Mouse (Mus musculus) CD4-positive, CD25-positive, alpha-beta regulatory T cell, adult 4 months (primary cell): ENCODE results near the gene Ano1. TPM values are rescaled to one million over a fixed set of nuclear protein-coding genes. Genes with fewer than 3 reads are reported as not detected.

Experiments used
- ATAC-seq: one replicate; pipeline ENCODE4 v1.8.0; 2017
- polyA plus RNA-seq, 2 experiments: library from polyadenylated mRNA; unstranded; fragments of 100-300 nt; shearing (Covaris generic); gene quantifications; one replicate each; pipeline ENCODE4 v1.2.1; 2017

Gene Ano1
- polyA plus RNA-seq, 2 experiments from 2014 or later = 0.09 TPM; not detected in 1

DNA sequence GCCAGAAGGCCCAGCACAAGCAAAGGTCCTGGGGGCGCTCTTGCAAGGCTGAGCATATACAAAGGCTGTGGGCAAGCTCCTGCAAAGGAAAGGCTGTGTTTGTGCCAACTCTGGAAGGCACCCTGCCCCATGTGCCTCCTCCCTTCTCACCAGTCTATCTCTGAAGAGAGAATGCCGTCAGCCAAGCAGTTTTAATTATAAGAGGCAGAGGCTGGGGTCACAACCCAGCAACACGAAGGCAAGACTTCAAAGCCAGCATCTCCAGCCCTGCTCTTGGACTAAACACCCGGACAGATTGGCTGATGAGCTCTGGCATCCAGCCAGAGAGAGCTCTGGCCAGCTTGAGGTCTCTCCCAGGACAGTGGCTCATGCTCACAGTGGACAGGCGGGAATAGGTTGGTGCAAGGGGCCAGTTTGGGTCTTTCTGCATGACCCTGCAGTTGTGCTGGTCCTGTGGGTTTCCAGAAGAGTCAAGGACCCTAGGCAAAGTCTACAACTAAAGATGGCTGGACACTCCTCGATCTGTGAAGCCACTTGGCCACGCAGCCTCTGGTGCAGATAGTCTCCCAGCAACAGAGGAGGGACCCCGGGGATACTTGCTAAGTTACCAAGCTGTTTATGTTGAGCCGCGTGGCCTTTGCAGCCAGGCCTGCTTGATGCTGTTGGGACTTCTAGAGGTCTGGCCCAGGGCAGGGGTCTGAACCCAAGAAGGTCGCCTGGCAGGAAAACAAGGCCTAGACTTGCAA, 12.9 kb upstream of the Ano1 start:
- no peak for ATAC-seq

DNA sequence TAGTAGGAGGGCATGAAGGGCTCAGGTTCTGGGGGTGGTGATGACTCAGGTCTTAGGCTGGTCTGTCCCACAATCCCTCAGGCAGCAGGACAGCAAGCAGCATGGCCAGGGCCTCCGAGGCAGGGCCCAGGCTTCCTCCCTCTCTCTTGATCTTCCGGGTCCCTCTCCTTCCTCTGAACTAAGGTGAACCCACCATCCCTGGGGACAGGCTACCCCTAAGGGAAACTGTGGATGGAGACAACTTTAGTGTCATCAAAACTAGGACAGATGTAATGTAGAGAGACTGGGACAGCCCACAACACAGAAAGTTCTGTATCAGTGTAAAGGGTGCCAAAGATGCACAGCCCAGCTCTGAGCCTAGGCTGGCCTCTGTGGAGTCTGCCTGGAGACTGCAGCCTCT, 12.2 kb upstream of the Ano1 start:
- no peak for ATAC-seq

DNA sequence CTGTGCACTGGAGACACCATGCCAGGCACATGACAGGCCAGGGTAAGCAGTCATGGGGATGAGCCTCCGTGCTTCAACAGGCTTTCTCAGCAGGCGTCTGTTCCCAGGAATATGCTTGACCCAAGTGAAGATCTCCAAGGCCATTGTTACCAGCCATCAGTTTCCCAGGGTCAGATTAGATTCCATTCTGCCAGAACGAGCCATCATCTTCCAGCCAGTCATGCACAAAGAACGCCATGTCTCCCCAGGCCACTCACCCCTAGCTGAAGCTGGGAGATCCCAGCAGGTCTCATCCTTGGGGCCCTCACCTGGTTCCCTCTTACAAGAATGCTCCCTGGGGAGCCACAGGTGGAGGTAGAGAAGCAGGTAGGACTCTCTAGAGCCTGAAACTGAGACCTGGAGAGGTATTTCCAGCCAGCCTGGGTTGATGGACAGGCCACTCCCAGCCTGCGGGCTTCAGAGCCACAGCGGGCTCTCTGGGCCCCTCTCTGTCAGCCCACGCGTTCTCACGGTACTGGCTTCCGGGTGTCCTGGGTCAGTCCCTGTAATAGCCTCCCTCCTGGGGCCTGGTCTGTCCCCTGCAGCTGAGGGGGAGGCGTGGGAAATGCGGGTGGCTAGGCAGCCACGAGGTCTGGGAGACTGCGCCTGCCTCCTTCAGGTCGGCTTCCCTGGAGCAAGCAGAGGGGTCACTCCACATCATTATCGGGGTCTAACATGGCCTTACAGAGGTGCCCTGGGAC, 10.9 kb upstream of the Ano1 start:
- ATAC-seq = no peak

DNA sequence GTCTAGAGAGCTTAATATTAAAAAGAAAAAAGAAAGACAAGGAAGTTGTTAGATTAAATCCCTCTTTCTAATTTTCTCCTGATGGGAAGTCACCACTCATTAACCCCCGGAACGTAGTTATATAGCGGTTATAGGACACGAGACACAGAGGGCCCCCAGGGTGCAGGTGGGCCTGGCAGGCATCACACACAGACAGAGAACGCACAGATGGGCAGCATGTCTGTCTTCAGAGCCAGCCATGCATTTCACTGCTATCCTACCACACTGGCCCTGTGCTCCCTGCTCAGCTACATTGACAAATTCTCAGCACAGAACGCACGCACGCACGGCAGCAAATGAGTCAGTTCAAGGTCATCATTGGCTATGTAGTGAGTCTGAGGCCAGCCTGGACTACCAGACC, 8.5 kb upstream of the Ano1 start:
- no peak for ATAC-seq

DNA sequence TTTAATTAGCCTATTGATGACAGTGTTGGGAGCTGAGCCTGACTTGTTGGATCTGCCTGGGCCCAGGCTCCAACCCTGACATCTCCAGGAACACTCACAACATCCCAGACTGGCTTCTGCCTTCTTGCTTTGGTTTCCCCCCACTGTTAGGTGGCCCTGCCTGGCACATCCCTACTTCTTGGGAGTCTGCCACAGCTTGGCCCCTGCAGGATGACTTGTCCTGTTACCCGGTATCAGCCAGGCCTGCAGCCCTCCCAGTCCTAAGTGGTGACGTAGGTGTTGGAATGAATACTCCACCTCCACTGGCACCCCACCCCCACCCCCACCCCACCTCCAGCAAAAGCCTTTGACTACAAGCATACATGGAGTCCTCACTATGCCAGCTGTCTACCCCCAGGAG, 7.7 kb upstream of the Ano1 start:
- no peak for ATAC-seq

DNA sequence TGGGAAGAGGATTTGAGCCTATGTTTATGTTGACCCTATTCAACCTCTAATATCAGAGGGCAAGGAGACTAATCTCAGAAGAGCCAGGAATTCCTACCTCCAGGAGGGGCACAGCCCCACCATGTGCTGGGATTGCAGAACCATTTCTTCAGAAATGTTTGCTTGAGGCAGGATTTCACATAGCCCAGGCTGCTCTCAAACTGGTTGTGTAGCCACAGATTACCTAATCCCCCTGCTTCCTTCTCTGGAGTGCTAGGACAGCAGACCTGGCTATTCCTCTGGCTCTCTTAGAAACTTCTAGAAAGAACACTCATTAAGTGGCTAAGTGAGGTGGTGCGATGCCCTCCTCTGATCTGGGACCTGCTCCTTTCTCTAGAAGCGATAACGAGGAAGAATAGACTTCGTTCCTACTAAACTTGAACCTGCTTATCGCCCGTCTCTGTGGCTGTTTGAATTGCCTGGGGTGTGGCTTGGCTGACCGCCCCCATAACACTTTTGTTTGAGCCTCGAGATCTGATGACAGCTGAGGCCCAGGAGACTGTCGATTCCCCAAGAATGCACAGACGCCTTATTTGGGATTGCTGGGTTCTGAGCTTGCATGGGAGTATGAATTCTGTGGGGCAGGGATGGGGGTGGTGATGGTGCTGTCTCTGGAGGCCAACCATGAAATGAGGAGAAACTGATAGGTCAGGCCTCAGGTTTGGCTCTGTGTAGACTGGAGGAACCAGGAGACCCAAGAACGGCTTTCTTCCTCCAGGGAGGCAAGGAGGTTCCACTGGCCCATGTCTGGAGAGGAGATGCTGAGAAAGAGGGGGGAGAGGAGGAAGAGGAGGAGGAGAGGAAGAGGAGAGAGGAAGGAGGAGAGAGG, 4.0 kb upstream of the Ano1 start:
- ATAC-seq = no peak

DNA sequence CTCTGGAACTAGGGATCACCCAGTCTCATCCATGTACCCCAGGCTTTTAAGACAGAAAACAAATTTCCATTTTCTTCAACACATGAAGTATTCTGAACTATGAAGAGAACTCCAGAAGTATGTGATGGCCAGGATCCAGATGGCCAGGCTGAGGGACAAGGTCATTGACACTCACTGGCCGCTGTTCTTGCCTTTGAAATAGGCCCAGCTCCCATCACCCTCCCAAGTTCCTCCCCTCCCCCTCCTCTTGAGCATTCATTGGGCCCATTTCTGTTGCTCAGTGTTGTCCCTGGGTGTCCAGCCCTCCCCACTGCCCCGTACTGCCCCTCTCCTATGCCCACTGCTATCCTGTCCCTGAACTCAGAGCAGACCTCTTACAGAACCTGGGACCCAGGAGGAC, 2.9 kb upstream of the Ano1 start:
- ATAC-seq = no peak

DNA sequence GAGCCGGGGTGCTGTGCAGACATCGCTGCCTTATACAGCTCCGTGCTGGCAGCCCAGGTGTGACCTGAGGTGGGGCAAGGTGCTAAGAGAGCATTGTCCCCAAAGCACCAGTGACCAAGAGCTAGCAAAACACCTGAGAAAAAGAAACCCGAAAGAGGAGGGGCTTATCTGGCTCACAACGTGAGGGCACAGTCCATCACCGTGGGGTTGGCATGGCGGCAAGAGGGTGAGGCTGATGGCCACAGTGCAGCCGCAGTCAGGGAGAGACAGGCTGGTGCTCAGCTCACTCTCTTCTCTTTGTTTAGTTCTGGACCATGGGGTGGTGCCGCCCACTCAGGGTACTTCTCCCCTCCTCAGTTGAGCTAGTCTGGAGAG, 1.9 kb upstream of the Ano1 start:
- ATAC-seq = no peak

DNA sequence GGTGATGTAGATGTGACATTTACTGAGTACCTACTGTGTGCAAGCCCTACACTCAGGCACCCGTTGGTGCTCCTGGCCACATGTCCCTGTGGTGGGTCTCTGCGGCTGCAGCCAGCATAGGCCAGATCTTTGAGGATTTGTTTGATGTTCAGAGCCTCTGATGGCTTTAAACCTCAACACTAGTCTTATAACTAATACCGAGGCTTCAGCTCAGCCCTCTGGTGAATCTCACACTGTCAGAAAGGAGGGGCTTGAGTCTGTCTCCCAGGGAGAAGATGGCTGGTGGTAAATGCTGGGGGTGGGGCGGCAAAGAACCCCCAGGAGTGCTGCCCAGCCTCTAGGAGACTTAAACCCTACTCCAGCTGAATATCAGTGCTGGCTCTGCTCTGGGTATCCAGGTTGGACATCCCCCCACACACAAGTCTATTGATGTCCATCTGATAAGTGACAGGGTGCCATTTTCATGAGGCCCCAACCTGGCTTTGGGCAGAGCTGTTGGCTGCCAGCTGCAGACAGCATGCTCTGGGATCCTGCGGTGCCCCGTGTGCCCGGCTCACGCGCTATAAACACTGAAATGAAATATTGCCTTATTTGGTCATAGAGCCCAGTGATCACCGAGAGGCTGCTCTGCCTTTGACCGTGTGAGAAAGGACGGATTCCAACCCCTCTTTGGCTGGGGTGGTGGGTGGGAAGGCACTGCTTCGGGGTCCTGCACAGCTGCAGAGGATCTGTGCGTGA, 1.3 kb upstream of the Ano1 start:
- ATAC-seq = no peak

DNA sequence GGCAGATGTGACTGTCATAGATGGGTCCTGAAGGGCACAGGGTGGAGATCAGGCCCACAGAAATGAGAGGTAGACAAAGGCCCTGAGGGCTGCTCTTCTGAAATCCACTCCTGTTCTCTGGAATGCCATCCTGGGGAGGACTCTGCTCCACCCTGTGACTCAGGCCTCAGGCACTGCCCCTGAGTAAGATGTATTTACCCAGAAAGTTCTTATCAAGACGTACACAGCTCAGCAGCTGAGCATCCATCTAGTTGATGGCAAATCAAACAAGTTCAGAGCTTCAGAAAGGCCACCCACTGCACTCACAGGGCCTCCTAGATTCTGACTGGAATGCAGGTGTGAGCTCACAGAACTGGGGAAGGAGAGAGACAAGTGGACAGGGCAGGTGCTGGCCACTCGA, 4.0 kb downstream of the Ano1 start:
- ATAC-seq = no peak

DNA sequence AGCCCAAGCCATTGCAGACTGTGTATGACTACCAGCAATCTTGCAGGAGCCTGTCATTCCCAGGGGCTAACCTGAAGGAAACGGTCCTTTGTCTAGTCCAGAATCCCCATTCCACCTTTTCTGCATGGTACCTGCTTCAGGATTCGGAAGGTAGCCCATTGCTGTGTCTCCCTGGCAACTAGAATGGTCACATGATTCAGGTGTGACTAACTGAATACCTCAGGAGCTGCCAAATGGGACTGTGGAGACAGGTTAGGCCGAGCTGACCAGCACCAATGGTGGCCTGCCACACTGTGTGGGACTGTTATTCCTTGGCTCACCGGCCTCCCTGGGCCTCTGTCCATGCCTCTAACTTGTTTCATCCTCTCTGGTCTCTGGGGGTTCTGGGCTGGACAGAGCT, 5.3 kb downstream of the Ano1 start:
- ATAC-seq = no peak

DNA sequence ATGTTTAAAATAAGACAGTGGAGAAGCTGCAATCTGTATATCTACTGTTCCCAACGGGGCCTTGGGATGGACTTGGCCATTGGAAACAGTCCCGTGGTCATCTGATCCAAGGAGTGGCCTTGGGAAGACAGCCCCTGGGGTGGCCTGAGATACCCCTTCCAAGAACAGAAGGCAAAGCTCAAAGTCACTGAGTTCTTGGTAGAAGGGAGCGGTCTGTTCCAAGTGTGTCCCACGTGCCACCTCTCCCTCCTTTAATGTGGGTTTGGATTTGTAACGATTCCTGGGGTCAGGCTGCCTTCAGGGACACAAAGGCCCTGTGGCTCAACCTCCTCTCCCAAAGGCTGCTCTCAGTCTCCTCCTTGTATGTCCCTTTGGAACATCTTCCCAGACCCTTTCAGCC, 7.9 kb downstream of the Ano1 start:
- no peak for ATAC-seq

DNA sequence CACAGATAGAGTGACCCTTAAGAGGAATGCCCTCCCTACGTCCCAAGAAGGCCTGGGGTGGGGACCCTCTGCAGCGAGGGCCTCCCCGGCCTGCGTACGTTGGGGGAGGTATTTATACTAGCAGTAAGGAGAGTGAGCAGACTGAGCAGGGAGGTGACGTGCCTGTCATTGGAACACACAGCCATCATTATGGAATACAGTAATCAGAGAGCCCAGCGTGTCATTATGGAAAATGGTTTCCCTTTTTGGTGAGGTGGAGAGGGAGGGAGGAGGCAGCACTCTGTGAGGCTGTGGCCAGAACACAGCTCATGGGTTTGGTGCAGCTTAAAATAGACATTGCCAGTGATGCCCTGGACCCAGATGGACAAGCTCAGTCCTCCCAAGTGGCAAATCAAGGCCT, 11.1 kb downstream of the Ano1 start:
- ATAC-seq = no peak

DNA sequence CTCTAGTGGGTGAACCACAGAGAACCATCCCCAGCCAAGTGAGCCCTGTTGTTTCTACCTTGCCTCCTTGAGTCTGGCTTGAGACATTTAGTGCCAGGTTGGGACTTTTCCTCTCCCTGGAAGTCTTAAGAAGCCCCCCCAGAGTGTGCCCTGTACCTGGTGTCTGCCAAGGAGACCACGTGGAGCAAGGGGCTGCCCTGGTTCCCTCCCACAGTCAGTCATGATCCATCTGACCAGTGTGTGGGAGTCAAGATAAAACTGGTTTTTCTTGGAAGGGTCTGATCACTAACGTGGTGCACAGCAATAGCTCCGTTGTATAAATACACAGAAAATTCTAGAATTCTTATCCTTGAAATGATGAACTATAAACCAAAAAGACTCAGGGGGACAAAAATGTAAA, 12.0 kb downstream of the Ano1 start:
- ATAC-seq = no peak

DNA sequence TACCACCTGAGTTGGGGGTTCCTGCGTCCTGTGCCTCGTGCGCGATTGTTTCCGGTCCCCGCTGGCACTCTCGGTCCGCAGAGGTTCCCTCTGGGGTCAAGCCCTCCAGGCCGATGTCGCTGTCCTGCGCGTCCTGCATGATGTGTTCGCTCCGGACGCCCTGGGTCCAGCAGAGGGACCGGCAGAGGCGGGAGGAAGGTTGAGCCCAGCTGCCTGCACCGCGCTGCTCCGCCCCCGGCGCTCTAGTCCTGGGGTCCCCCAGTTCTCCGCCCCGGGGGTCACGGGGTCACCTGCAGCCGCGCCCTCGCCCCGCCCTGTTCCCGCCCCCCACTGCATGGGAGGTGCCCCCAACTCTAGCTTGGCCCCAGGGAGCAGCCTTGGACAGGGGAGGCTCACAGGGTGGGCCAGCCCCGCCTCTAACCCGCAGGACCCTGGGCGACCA, 13.4 kb downstream of the Ano1 start:
- ATAC-seq = no peak

DNA sequence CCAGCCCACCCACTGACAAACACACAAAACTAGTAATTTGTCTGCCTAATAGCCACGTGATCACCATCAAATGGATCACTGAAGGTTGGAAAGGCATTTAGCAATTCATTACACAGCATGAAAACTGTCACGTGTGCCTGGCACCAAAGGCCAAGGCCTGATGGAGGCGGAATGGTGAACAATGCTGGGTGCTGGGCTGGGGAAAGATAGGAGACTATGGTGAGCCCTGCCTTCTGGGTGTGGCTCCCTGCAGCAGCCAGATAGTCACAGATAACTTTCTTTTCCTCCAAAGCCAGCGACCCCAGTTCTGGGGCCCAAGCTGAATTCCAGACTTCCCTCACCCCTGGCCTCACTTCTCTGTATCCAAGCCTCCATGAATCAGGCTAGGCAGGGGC, 19.9 kb downstream of the Ano1 start:
- no peak for ATAC-seq

DNA sequence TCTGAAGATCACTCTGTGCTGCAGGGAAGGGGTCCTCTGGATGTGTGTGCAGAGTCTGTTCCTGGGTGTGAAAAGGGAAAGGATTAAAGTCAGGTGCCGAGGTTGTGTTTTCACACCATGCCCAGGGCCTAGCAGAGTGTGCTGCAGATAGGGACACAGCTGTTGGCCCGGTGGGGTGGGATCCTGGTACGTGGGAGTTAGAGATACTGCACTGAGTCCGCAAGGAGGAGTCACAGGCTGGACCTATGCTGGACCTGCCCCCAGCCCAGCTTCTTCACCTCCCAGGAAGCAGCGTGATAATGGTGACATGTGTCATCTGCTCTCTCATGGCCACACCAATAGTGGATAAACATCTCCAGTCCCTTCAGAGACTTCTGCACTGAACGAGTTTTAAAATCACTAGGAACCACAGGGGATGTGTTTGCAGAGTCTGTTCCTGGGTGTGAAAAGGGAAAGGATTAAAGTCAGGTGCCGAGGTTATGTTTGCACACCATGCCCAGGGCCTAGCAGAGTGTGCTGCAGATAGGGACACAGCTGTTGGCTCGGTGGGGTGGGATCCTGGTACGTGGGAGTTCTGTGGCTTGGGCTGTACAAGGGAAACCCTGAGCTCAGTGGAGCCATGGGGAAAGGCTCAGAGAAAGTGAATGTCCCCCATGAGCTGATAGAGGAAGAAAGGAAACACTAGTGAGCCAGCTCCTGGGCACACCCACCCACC, 20.4 kb downstream of the Ano1 start:
- no peak for ATAC-seq

DNA sequence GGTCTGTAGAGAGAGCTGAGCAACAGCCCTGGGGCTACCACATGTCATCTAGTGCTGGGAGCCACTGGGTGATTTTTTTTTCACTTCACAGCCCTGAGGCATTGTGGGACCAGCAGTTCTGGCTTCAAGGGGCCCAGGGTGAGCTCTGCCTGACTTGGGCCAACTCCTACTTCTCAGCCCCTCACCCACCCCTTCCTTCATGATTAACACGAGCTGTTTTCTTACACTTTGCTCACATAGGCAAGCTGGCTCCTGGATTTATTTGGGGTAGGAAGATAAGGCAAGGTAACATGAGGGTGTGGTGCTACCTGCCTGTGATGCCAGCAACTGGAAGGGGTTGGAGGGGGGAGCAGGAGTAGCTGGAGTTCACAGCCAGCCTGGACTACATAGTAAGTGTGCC, 27.5 kb downstream of the Ano1 start:
- no peak for ATAC-seq

DNA sequence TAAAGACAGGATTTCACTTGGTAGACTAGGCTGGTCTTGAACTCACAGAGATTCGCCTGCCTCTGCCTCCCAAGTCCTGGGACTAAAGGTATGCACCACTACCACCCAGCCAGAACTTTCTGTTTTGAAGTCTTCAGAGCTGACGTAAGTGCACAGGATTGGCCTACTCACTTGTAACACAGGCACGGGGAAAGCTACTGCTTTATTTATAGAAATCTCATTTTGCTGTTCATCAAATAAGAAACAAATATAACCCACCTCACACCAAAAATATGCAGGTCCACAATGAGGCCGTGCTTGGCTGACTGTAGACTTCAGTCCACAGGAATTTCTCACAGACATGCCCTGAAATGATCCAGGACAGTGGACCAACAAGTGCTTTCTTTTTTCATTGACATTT, 31.8 kb downstream of the Ano1 start:
- ATAC-seq = no peak

DNA sequence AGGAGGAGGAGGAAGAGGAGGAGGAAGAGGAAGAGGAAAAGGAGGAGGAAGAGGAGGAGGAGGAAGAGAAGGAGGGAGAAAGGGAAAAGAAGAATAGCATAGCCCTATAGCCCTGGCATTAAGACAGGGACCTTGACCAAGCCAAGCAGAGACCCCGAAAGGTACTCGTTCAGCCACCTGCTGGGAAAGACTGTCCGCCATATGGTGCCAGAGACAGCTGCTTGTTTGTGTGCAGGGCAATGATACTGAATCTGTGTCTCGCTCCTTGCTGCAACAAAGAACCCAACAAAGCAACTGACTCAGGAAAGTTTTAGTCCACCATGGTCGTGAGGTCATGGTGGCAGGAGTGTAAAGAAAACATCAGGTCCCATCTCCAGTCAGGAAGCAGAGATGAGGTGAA, 34.0 kb downstream of the Ano1 start:
- ATAC-seq = no peak

DNA sequence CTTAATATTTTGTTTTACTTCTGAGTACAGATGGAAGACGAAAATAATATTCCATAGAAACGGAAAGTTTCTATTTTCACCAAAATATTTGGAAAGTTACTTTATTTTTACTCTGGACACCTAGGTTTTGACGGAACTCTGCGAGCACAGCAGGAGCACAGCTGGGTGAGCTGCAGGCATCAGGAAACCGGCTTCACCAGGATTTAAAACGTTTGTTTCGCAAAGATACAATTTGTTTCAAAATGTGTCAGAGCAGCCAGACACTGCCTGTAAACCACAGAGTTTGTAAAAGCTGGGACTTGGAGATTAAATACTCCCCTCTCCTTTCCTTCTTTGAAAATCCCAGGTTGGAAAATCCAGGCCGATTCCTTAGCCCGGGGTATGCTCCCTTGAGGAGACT, 53.9 kb downstream of the Ano1 start:
- ATAC-seq = no peak
